10 mouse cellular contexts compared by ENCODE assay signal in the genomic region with DNA sequence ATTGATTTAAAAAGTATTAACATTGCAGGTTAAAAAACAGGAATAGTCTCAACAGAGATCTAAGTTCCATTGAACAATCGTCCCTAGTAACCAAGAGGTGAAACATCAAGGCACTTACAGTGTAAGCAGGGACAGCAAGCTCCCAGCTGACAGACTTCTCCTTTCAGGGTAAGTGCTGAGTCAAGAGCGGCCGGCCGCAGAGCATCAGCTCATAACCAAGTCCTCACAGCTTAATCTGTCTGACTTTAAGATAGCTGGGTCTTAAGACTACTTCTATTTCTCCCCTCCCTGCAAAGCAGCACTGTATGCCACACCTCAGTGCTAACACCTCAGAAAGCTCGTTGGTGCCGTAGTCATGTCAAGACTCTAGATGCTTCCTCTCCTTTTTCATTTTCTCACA. TPM values are rescaled to one million over a fixed set of nuclear protein-coding genes. Genes with fewer than 3 reads are reported as not detected.
DNase-seq lines count a peak whose midpoint lies in the region; ATAC-seq and TF ChIP-seq lines count a peak whose summit lies in the region.
"Had no signal": no experiment of that assay in that cellular context is flagged by ENCODE, and none has a peak within 500 bp of the region (broad histone marks: within the 10 kb centered on the region; RNA-seq: fewer than 3 reads in every experiment).

No protein-coding gene starts in this region.

- no peaks in the 10 kb centered on the region for H3K9me3 ChIP-seq in heart, embryonic 13.5 days
- H3K9me3 ChIP-seq in forebrain, embryonic 15.5 days = no peaks in the 10 kb centered on the region

- H3K27me3 ChIP-seq in heart, embryonic 13.5 days (replicated peaks) = no peaks in the 10 kb centered on the region
- no peaks in the 10 kb centered on the region for H3K27me3 ChIP-seq in forebrain, embryonic 15.5 days

- H3K36me3 ChIP-seq in heart, embryonic 13.5 days = peaks cover 3% of the 10 kb centered on the region; the same call in 1 of the 2 replicates
- no peaks in the 10 kb centered on the region for H3K36me3 ChIP-seq in forebrain, embryonic 15.5 days

- peak overlapping the region; percentile 56; the same call in 1 of the 2 replicates for H3K9ac ChIP-seq in heart, embryonic 13.5 days
- no peak overlapping the region for H3K9ac ChIP-seq in forebrain, embryonic 15.5 days (replicated peaks)

- no peak for ATAC-seq in heart, embryonic 13.5 days (ENCODE audit: extremely low read depth, insufficient number of reproducible peaks, low FRiP score, low TSS enrichment)
- ATAC-seq in megakaryocyte progenitor cell, adult 5-6 weeks (replicated peaks; ENCODE audit: poor library complexity) = peak; percentile 66
- ATAC-seq in forebrain, embryonic 15.5 days (replicated peaks) = no peak
- ATAC-seq: forebrain, embryonic 16.5 days; hindbrain, postnatal 0 days had no signal

- peak overlapping the region; percentile 56 for H3K27ac ChIP-seq in gastrocnemius, adult 2 months
- H3K27ac ChIP-seq in heart, embryonic 13.5 days (replicated peaks) = no peak overlapping the region
- no peak overlapping the region for H3K27ac ChIP-seq in forebrain, embryonic 15.5 days (replicated peaks)
- H3K27ac ChIP-seq: hindbrain, postnatal 0 days had no signal

- intact Hi-C loops in gastrocnemius, adult 2 months (cut with DNase I) = no loop called here

- H3K4me1 ChIP-seq in heart, embryonic 13.5 days = peaks cover 62% of the 10 kb centered on the region
- peaks cover 45% of the 10 kb centered on the region for H3K4me1 ChIP-seq in forebrain, embryonic 15.5 days

- peak overlapping the region; percentile 37 for H3K4me2 ChIP-seq in heart, embryonic 13.5 days
- no peak overlapping the region for H3K4me2 ChIP-seq in forebrain, embryonic 15.5 days (replicated peaks)

- TF ChIP-seq CTCF in gastrocnemius, adult 2 months (IDR thresholded peaks at IDR 0.05) = no peak

- H3K4me3 ChIP-seq in gastrocnemius, adult 2 months = no peak overlapping the region
- no peak overlapping the region for H3K4me3 ChIP-seq in heart, embryonic 13.5 days
- no peak overlapping the region for H3K4me3 ChIP-seq in forebrain, embryonic 15.5 days

- WGBS in heart, embryonic 13.5 days = 15% methylated on average over 6 of the region's 6 CpGs
- WGBS in forebrain, embryonic 15.5 days = 63% methylated on average over 6 of the region's 6 CpGs

- peak; percentile 38 for DNase-seq in gastrocnemius, adult 2 months
- no peak for DNase-seq in gastrocnemius, postnatal 10 days
- peak; percentile 43 to 52 for DNase-seq in spleen, postnatal 36 days (ENCODE audit: low spot score in 2 of 2)
- no peak for DNase-seq in spleen, adult 12 weeks (ENCODE audit: low spot score)
- DNase-seq in layer of hippocampus, adult 9-11 months = no peak

RNA-seq across cellular contexts. Expression of a gene that starts 5.2 kb away (rescaled TPM):
- 10 to 100 TPM; 19.4 to 20.3 TPM for total RNA-seq in gastrocnemius, adult 2 months (2021)
- total RNA-seq in gastrocnemius, postnatal 10 days (2021) = 10 to 100 TPM; 20.0 to 24.8 TPM
- 15.5 and 16.3 TPM in 2 replicates for polyA plus RNA-seq in heart, embryonic 13.5 days (2015; fragmentation: Nextera tagmentation; extraction: Ambion mirVana)
- 64.0 and 67.2 TPM in 2 replicates for total RNA-seq in megakaryocyte progenitor cell, adult 5-6 weeks (2015)
- total RNA-seq in megakaryocyte progenitor cell, adult 5-6 weeks (2017) = 14.1 and 18.5 TPM in 2 replicates
- 25.0 and 28.5 TPM in 2 replicates for polyA plus RNA-seq in forebrain, embryonic 15.5 days (2015; fragmentation: Nextera tagmentation; extraction: Ambion mirVana)

RNA-seq across cellular contexts. Expression of a gene that starts 58.5 kb away (rescaled TPM):
- total RNA-seq in gastrocnemius, adult 2 months (2021) = 100 to 1,000 TPM; 292 to 307 TPM
- total RNA-seq in gastrocnemius, postnatal 10 days (2021) = 100 to 1,000 TPM; 299 to 300 TPM
- polyA plus RNA-seq in heart, embryonic 13.5 days (2015; fragmentation: Nextera tagmentation; extraction: Ambion mirVana) = 927 and 1,079 TPM in 2 replicates
- 577 and 581 TPM in 2 replicates for total RNA-seq in megakaryocyte progenitor cell, adult 5-6 weeks (2015)
- 672 and 752 TPM in 2 replicates for total RNA-seq in megakaryocyte progenitor cell, adult 5-6 weeks (2017)
- polyA plus RNA-seq in forebrain, embryonic 15.5 days (2015; fragmentation: Nextera tagmentation; extraction: Ambion mirVana) = 853 and 902 TPM in 2 replicates

Comparison
In these comparisons a context has a peak if more than half of its experiments do, and no peak if none do; other contexts are left out.
1. DNase-seq: peak in gastrocnemius, adult 2 months (single experiment) and spleen, postnatal 36 days (2 of 2); none in gastrocnemius, postnatal 10 days (single experiment), spleen, adult 12 weeks (single experiment) and layer of hippocampus, adult 9-11 months (single experiment).